Mouse (Mus musculus) embryo, embryonic 10 days (tissue): ENCODE measurements around the gene Bcap31.
A peak's percentile ranks its signal among the peaks of the same experiment; 100 is the strongest.
"Not testable (repeated sequence)": the region's sequence is repeated elsewhere in the genome, so short reads cannot be mapped to it uniquely, and the experiment has no call there.

Source experiments
- DNase-seq: peaks from one replicate; pipeline ENCODE4 v3.0.0-alpha.2; 2015; ENCODE audit warnings: low spot score

The Bcap31 gene

GRCm38 (mm10) chrX:73716109-73716661, at the start of gene Bcap31, which contains the start of gene Abcd1:
Gene Bcap31, minus strand, starts transcription at chrX:73716175.
Gene Abcd1, plus strand, starts transcription at chrX:73716597.
- DNase-seq, result peak; percentile 94

- no peak for DNase-seq
Measured at GRCm38 (mm10) chrX:73765311-73765710, 49.3 kb upstream of the Bcap31 start.

DNA sequence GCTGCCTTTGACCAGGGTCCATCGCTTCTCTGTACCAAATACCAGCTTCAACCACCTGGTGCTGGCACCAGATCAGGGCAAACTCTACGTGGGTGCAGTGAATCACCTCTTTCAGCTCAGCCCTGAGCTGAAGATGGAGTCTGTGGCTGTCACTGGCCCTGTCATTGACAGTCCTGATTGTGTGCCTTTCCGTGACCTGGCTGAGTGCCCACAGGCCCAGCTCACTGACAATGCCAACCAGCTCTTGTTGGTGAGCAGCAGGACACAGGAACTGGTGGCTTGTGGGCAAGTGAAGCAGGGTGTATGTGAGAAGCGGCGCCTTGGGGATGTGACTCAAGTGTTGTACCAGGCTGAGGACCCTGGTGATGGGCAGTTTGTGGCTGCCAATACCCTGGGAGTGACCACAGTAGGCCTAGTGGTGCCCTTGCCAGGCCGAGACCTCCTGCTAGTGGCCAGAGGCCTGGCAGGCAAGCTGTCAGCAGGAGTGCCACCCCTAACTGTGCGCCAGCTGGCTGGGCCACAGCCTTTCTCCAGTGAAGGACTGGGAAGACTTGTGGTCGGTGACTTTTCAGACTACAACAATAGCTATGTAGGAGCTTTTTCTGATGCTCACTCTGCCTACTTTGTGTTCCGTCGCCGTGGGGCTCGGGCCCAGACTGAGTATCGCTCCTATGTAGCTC, 42.8 kb upstream of the Bcap31 start:
- DNase-seq, result no peak

DNA sequence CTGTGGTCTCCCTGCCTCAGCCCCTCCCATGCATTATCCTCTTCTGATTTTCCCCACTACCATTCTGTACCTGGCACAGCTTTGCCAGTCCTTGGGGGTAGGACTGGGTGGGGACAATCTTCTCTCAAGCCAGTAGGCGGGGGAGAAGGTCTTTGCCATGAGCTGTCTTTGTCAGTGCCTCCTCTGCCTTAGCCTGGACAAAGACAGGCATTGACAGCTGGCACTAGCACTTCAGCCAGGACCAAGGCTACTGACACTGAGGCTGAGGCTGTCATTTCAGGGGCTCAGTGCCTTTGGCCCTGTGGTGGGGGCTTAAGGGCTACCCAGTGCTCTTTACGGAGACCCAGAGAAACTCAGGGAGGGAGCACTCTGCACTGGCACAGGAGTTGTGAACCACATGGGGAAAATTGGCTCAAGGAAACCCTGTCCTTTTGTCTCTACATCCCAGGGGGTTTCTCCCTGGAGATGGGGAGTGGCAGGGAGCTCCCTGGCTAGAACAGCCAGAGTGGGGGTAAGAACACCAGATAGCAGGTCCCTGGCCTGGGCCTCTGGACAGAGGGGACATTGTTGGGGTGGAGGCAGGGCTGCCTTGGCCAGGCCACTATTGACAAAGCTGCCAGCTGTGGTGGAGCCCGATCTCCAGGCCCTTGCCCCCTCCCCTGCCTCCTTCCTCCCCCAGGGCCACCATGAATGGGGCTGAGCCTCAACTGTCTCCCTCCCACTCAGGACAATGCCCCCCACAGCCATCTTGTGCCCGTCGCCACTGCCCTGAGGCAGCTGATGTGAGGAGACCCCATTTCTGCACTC, 40.6 kb upstream of the Bcap31 start, which contains the start of gene Plxnb3:
Gene Plxnb3, plus strand, starts transcription at position 757 of the 807 bp plus-strand sequence.
- DNase-seq, result no peak

- DNase-seq, result no peak
Measured at GRCm38 (mm10) chrX:73748977-73749376, 33.0 kb upstream of the Bcap31 start.

DNA sequence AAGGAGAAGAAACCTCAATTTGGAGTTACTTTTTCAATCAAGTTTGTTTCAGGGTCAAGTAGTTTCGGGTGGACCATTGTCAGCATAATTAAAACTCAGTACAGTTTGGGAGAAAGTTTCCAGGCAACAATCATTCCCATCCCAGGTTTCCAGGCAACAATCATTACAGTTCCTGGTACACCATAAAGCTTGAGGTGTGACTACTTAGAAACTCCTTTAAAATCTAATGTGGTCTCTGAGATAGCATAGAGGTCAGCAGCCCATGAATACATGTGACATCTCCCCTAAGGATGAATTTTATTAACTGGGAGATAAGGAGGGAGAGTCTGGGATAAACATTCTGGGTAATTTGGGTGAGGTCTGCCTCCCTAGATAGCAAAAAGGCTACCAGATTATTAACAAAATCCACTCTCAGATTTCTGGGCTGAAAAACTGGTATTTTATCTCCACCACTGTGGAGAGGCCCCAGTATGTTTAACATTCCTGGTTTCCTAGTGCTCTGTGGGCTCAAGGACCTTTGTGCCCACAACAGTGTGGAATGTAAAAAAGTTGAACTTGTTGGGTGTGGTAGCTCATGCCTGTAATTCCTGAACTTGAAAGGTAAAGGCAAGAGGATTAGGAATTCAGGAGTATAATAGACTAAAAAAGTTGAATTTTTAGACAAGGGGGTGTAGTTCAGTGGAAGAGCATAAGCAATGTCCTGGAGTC, 29.0 kb upstream of the Bcap31 start:
- DNase-seq, result no peak

DNA sequence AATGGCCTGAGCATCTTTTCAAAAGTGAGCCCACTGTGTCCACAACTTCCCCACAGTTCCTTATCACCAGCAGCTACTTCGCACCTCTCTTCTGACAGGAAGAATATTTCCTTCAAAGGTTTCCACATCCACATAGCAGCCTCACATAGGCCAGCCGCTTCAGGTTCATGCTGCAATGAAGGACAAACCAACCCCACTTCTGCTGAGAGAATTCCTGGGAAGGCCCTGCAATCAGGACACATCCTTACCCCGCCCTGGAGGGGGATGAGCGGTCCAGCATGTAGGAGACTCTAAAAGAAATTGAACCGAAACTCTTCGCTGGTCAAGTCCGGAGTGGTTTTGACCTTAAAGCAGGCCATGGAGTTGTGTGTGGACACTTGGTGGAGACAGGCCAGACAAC, 23.9 kb upstream of the Bcap31 start:
- not testable (repeated sequence) for DNase-seq

- no peak for DNase-seq
Measured at GRCm38 (mm10) chrX:73739151-73739550, 23.2 kb upstream of the Bcap31 start.

GRCm38 (mm10) chrX:73738155-73738554, 22.2 kb upstream of the Bcap31 start:
- DNase-seq, result no peak

DNA sequence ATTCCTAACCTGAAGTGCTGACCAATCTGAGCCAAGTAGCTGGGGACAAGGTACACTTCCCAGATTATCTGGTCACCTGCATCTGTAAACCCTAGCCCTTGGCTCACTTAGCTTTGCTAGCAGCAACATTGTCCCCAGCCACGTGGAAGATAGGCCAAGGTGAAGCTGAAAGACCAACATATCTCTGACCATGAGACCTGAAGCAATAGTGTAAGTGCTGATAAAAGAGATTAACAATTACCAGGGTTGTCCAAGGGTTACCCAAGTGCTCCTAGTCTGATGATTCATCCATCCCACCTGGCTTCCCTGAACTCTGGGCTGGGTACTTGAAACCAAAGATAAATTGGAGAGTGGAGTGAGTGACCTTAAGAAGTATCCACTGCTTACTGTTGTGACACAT, 14.9 kb upstream of the Bcap31 start:
- DNase-seq, result no peak

DNA sequence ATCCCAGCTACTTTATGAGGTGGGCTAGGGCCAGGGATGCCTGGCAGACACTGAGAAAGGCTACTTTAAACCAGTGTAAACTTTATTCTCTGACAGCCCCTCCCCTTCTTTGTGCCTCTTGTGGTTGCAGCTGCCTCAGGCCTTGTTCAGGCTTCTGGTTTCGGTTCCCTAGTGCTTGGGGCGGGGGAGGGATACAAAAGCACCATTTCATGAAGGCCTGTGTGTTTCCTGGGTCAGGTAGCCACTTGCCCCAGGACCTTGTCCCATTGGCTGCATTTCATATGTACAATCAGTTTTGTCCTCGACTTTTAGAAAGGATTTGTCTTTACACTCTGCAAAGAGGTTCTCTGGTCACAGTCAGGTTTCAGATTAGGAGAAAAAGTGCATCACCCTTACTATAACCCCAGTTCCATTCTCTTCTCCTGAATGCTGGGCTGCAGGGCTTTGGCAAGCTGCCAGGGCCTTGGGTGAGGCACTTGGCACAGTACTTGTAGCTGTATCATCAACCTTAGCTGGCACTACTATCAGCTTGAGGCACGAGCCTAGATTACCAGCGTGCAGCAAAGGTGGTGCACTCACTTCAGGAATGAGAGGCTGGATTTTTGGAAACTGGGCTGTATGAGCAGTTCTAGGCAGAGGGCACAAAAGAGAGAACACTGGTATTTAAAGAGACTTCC, 2.8 kb upstream of the Bcap31 start:
- DNase-seq, result no peak

DNA sequence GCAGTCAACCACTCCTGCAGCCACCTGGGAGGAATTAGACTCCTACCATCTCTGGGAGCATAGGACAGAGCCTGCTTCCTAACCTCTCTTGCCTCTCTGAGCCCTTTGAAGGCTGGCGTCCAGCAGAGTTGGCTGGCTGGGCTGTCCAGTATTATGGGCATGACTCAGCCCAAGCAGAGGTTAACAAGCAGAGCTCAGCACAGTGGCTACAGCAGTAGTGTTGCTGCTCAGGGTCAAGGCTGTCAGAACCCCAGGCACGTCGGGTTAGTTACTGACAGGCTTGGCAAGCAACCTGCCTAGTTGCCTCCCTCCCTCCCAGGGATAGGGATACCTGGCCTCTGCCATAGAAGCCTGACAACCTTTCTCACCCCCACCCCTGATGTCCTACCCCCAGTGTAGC, 2.3 kb upstream of the Bcap31 start:
- DNase-seq, result peak; percentile 6

- DNase-seq, result no peak
Measured at GRCm38 (mm10) chrX:73717667-73718066, 1.7 kb upstream of the Bcap31 start.

DNA sequence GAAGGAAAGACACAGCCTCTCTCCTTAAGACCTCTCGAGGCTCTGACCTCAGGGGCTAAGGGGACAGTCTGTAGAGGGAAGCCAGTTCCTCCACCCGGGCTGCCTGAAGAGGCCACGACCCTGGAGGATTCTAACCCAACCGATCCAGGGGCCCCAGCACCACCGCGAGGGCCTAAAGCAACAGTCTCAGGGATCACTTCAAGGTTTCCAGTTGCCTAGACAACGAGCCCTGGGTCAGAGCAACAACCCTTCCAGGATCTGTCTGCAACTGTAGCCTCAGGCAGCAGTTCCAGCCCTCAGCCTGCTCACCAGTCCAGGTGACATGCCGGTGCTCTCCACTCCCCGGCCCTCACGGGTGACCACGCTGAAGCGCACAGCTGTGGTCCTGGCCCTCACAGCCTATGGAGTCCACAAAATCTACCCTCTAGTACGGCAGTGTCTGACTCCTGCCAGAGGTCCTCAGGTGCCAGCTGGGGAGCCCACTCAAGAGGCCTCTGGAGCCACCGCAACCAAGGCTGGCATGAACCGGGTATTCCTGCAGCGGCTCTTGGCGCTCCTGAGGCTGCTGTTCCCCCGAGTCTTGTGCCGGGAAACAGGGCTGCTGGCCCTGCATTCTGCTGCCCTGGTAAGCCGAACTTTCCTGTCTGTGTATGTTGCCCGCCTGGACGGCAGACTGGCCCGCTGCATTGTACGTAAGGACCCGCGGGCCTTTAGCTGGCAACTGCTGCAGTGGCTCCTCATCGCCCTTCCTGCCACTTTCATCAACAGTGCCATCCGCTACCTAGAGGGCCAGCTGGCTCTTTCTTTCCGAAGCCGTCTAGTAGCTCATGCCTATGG, 952 bp upstream of the Bcap31 start:
- DNase-seq, result peak; percentile 58

- DNase-seq, result peak; percentile 12
Measured at GRCm38 (mm10) chrX:73715476-73716108, 383 bp downstream of the Bcap31 start.

GRCm38 (mm10) chrX:73700472-73700871, 15.5 kb downstream of the Bcap31 start:
- DNase-seq, result no peak

GRCm38 (mm10) chrX:73690917-73691629, 24.9 kb downstream of the Bcap31 start:
- peak; percentile 27 for DNase-seq

GRCm38 (mm10) chrX:73685629-73686028, 30.3 kb downstream of the Bcap31 start:
- no peak for DNase-seq

DNA sequence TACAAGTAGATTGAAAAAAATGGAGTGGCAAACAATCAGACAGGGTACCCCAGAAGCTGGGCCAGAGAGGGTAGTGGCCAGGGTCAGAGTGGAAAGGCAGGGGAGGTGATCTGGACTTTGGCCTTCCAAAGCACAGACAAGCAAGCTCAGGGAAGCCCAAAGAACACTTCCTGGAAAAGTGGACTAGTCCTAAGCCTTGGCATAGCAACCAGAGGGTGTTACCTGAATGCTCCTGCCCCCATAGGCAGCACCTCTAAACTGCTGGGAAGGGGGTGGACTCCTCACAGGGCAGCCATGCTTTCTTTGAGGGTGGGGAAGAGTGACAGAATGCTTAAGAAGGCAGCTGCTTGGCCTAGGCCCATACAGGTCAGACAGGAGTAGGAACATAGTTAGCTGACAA, 31.0 kb downstream of the Bcap31 start:
- no peak for DNase-seq

DNA sequence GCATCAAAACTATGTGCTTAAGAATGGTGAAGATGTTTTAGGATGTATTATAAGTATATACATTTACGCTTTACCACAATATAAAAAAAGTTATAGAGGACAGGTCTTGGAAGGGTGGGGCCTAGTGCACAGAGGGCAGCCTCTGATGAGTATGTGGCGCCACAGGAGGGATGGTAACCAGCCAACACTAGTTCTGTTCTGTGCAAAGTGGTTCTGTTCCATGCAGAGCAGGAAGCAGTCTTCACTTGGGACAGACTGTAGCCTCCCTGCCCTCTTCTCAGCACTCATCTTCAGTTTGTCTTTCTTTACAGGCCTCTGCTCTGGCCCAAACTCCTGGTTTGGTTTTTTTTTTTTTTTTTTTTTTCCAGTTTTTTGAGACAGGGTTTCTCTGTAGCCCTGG, 31.8 kb downstream of the Bcap31 start:
- DNase-seq, result no peak
